Mouse (Mus musculus): Measurements from ENCODE around the gene Sned1. TPM values are rescaled to one million over a fixed set of nuclear protein-coding genes. Genes with fewer than 3 reads are reported as not detected.

The Sned1 gene
- polyA plus RNA-seq, 1 experiment = 7.1 TPM

GRCm38 (mm10) chr1:93211549-93212220 is 24.0 kb upstream of the Sned1 start:
- Histone ChIP-seq H3K4me3 (ENCODE audit: insufficient read depth, low read length) (no peak overlapping the region), H3K27ac (ENCODE audit: insufficient read depth, low read length) (no peak overlapping the region), H3K4me1 (ENCODE audit: control insufficient read depth, insufficient read depth, low read length) (peaks cover under 1% of the 10 kb centered on the region; the same call in 1 of the 2 replicates)
- TF ChIP-seq CTCF (IDR thresholded peaks at IDR 0.05; ENCODE audit: extremely low read depth, insufficient read depth, low read length) (no peak), POLR2A (IDR thresholded peaks at IDR 0.05; ENCODE audit: extremely low read depth, insufficient read depth, low read length) (no peak)

DNA sequence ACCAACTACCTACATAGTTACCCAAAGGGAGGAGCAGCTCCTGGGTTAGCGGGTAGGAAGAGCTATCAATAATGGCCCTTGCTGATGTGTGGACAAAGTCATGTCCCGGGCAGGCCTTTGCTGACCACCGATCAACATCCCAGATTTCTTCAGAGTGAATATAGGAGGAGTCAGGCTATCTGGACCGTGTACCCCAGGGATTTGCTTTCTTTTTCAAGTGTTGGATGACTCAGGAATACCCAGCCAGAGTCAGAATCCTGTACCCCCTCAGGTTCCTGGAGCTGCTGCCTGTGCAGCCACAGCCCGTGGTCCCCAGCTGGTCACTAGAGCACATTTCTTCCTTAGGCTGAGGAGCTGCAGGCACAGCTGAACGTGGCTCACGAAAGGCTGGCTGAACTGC is 23.2 kb upstream of the Sned1 start:
- peaks cover 2% of the 10 kb centered on the region; the same call in 1 of the 2 replicates for H3K4me1 ChIP-seq (ENCODE audit: control insufficient read depth, insufficient read depth, low read length)

GRCm38 (mm10) chr1:93214612-93215011 is 21.0 kb upstream of the Sned1 start:
- TF ChIP-seq POLR2A (IDR thresholded peaks at IDR 0.05; ENCODE audit: extremely low read depth, insufficient read depth, low read length) (no peak), CTCF (IDR thresholded peaks at IDR 0.05; ENCODE audit: extremely low read depth, insufficient read depth, low read length) (no peak)
- H3K4me1 ChIP-seq (ENCODE audit: control insufficient read depth, insufficient read depth, low read length) = peaks cover 2% of the 10 kb centered on the region; the same call in 1 of the 2 replicates

More for the DNA sequence above, 23.2 kb upstream of the Sned1 start:
- TF ChIP-seq POLR2A (IDR thresholded peaks at IDR 0.05; ENCODE audit: extremely low read depth, insufficient read depth, low read length) (no peak), CTCF (IDR thresholded peaks at IDR 0.05; ENCODE audit: extremely low read depth, insufficient read depth, low read length) (no peak)
- no peak overlapping the region for H3K4me3 ChIP-seq (ENCODE audit: insufficient read depth, low read length)
- no peak overlapping the region for H3K27ac ChIP-seq (ENCODE audit: insufficient read depth, low read length)

DNA sequence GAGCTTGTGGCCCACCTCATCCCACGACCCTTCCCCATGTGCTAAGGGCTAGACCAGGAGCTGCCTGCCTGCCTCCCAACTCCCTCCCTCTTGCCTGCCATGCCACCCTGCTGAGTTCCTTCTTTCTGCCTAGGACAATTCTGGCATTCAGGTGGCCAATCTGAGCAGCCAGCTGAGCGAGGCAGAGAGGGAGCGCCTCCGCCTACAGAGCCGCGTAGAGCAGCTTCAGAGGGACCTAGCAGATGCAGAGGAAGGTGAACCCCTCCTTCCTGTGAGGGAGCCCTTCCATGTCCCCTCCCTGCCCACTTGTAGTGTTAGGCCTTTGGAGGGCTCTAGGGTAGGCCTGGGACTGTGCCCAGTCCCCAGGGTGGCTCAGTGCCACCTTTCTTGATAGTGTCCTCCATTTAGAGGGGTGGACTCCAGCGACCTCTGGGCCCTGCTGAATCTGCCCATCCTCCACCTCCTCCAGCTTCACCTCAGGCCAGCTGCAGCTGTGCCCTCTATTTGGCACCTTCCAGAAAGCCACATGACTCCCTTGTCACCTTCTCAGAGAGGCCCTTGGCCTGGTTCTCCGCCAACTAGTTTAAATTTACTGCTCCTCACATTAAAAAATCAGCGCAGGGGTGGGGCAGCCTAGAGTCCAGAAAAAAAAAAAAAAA is 18.7 kb upstream of the Sned1 start:
- no peak for TF ChIP-seq CTCF (IDR thresholded peaks at IDR 0.05; ENCODE audit: extremely low read depth, insufficient read depth, low read length)
- TF ChIP-seq POLR2A (IDR thresholded peaks at IDR 0.05; ENCODE audit: extremely low read depth, insufficient read depth, low read length) = no peak
- Histone ChIP-seq H3K27ac (ENCODE audit: insufficient read depth, low read length) (no peak overlapping the region), H3K4me1 (ENCODE audit: control insufficient read depth, insufficient read depth, low read length) (peaks cover 2% of the 10 kb centered on the region; the same call in 1 of the 2 replicates), H3K4me3 (ENCODE audit: insufficient read depth, low read length) (no peak overlapping the region)

More at GRCm38 (mm10) chr1:93214612-93215011, 21.0 kb upstream of the Sned1 start:
- H3K4me3 ChIP-seq (ENCODE audit: insufficient read depth, low read length) = no peak overlapping the region
- H3K27ac ChIP-seq (ENCODE audit: insufficient read depth, low read length) = no peak overlapping the region

DNA sequence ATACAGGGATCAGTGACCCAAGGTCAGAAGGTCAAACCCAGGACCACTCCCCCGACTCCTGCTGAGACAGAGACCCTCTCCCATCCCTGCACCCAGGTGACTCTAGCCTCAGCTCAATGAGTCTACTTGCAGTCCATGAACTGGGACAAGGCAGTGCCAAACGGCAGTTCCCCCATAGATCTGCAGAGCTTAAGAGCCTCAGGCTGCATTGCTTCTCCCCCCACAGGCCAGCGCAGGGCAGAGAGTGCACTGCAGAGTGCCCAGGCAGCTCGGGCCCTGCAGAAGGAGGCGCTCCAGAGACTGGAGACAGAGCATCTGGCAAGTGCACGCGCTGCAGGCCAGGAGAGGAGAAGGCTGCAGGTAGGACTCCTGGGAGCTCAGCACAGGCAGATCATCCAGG is 18.1 kb upstream of the Sned1 start:
- TF ChIP-seq POLR2A (IDR thresholded peaks at IDR 0.05; ENCODE audit: extremely low read depth, insufficient read depth, low read length) (no peak), CTCF (IDR thresholded peaks at IDR 0.05; ENCODE audit: extremely low read depth, insufficient read depth, low read length) (no peak)
- H3K4me3 ChIP-seq (ENCODE audit: insufficient read depth, low read length) = no peak overlapping the region

GRCm38 (mm10) chr1:93220776-93221175 is 14.9 kb upstream of the Sned1 start:
- Histone ChIP-seq H3K4me3 (ENCODE audit: insufficient read depth, low read length) (no peak overlapping the region), H3K27ac (ENCODE audit: insufficient read depth, low read length) (no peak overlapping the region), H3K4me1 (ENCODE audit: control insufficient read depth, insufficient read depth, low read length) (peaks cover 2% of the 10 kb centered on the region; the same call in 1 of the 2 replicates)
- no peak for TF ChIP-seq POLR2A (IDR thresholded peaks at IDR 0.05; ENCODE audit: extremely low read depth, insufficient read depth, low read length)
- no peak for TF ChIP-seq CTCF (IDR thresholded peaks at IDR 0.05; ENCODE audit: extremely low read depth, insufficient read depth, low read length)

More for the DNA sequence above, 18.1 kb upstream of the Sned1 start:
- H3K27ac ChIP-seq (ENCODE audit: insufficient read depth, low read length) = no peak overlapping the region
- peaks cover 2% of the 10 kb centered on the region; the same call in 1 of the 2 replicates for H3K4me1 ChIP-seq (ENCODE audit: control insufficient read depth, insufficient read depth, low read length)

DNA sequence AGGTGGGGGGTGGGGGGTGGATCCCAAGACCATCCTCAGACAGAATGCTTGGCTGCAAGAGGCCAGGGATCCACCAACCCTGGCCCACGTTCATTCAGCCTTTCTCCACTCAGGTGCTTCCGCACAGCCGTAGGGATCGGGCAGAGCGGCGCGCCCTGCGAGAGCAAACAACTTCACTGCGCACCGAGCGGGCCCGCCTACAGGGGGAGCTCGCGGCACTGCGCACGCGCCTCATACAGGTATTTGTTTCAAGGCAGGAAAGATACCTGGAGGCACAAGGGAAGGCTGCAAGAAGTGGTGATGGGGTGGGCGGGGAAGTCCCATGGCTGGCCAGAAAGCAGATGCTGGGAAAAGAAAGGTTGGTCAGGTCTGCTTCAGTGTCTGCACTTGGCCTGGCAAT is 11.7 kb upstream of the Sned1 start:
- TF ChIP-seq CTCF (IDR thresholded peaks at IDR 0.05; ENCODE audit: extremely low read depth, insufficient read depth, low read length) = peak; percentile 26
- TF ChIP-seq POLR2A (IDR thresholded peaks at IDR 0.05; ENCODE audit: extremely low read depth, insufficient read depth, low read length) = no peak
- Histone ChIP-seq H3K4me1 (ENCODE audit: control insufficient read depth, insufficient read depth, low read length) (no peaks in the 10 kb centered on the region), H3K27ac (ENCODE audit: insufficient read depth, low read length) (no peak overlapping the region), H3K4me3 (ENCODE audit: insufficient read depth, low read length) (no peak overlapping the region)

DNA sequence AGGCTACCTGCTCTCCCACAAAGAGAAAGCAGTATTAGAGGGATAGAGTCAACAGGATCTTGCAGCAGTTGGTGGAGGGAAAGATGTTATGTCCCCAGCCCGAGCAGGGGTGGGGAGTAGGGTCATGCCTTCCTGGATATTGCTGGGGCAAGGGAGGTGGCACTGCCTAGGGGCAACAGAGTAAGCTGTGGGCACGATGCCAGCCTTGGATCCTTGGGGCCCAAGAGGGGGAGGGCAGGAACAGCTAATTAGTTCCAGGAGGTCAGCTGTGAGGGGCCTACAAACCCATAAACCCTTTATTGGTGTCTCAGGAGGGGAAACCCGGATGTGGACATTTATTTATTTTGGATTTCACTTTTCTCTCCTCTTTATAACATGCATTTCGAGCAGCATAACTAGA is 10.4 kb upstream of the Sned1 start:
- TF ChIP-seq CTCF (IDR thresholded peaks at IDR 0.05; ENCODE audit: extremely low read depth, insufficient read depth, low read length) (no peak), POLR2A (IDR thresholded peaks at IDR 0.05; ENCODE audit: extremely low read depth, insufficient read depth, low read length) (no peak)
- no peak overlapping the region for H3K4me3 ChIP-seq (ENCODE audit: insufficient read depth, low read length)
- H3K4me1 ChIP-seq (ENCODE audit: control insufficient read depth, insufficient read depth, low read length) = no peaks in the 10 kb centered on the region
- no peak overlapping the region for H3K27ac ChIP-seq (ENCODE audit: insufficient read depth, low read length)

- no peak overlapping the region for H3K27ac ChIP-seq (ENCODE audit: insufficient read depth, low read length)
- H3K4me3 ChIP-seq (ENCODE audit: insufficient read depth, low read length) = no peak overlapping the region
- TF ChIP-seq POLR2A (IDR thresholded peaks at IDR 0.05; ENCODE audit: extremely low read depth, insufficient read depth, low read length) = no peak
- no peak for TF ChIP-seq CTCF (IDR thresholded peaks at IDR 0.05; ENCODE audit: extremely low read depth, insufficient read depth, low read length)
- no peaks in the 10 kb centered on the region for H3K4me1 ChIP-seq (ENCODE audit: control insufficient read depth, insufficient read depth, low read length)
Observed at GRCm38 (mm10) chr1:93225731-93226520, 9.7 kb upstream of the Sned1 start.

Data from cortical plate, adult 2 months (tissue).